Mouse (Mus musculus): ENCODE measurements around the gene Tnk1.

DNA sequence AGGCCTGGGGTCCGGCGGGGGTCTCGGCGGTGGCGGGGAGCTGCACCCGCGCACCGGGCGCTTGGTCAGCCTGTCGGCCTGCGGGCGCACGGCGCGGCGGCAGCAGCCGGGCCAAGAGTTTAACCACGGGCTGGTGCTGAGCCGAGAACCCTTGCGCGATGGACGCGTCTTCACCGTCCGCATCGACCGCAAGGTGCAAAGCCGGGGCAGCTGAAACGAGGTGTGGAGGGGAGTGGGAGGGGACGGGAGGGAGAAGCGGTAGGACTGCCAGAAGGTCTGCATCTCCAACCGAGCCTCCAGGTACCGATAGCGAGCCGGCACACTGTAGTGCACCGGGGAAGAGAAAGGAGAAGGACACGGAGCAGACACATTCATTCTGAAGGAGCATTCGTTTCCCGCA lies 43.5 kb upstream of the Tnk1 start:
- TF ChIP-seq CTCF (IDR thresholded peaks at IDR 0.05; ENCODE audit: low read depth) (no peak), EP300 (IDR thresholded peaks at IDR 0.05; ENCODE audit: low read depth) (no peak)
